Mouse (Mus musculus) C2C12 (cell line): ENCODE measurements around the gene Socs7.

Experiments
- CTCF ChIP-seq: IDR thresholded peaks from one replicate; pipeline ENCODE4 v1.5.1; 2011; ENCODE audit not compliant: control insufficient read depth, insufficient read depth, insufficient read length
- MAX ChIP-seq: IDR thresholded peaks from one replicate; pipeline ENCODE4 v1.6.1; 2011; ENCODE audit warnings: mild to moderate bottlenecking, control low read depth
- MYOG ChIP-seq: IDR thresholded peaks from one replicate; pipeline ENCODE4 v1.6.1; 2011; ENCODE audit not compliant: control insufficient read depth, insufficient read length; ENCODE audit errors: extremely low read depth
- USF1 ChIP-seq: IDR thresholded peaks from one replicate; pipeline ENCODE4 v1.6.1; 2011; ENCODE audit warnings: low read depth, mild to moderate bottlenecking, control low read depth, moderate library complexity

- TF ChIP-seq CTCF, result no peak
- TF ChIP-seq USF1, result no peak
- TF ChIP-seq MYOG, result no peak
- no peak for TF ChIP-seq MAX
These were observed 11.1 kb downstream of the Socs7 start for GRCm38 (mm10) chr11:97373402-97373801.
